Mouse (Mus musculus) intestine, postnatal 0 days (tissue): ENCODE measurements around the gene Tsga10. TPM values are rescaled to one million over a fixed set of nuclear protein-coding genes. Genes with fewer than 3 reads are reported as not detected.

Source experiments
- ATAC-seq: fragments of 200-750 bp; cut with Nextera tagmentation; 2 replicates; pipeline ENCODE4 v1.8.0; 2017; ENCODE audit warnings: mild to moderate bottlenecking, moderate TSS enrichment, moderate library complexity
- H3K27ac ChIP-seq: fragments of 300-500 bp; sonication (generic); 2 replicates; pipeline ENCODE4 v1.5.1; 2014; ENCODE audit warnings: mild to moderate bottlenecking, low read depth, low read length, moderate library complexity
- H3K27me3 ChIP-seq: fragments of 300-500 bp; sonication (generic); replicated peaks from 2 replicates; pipeline ENCODE4 v1.6.1; 2014; ENCODE audit warnings: low read length, mixed read lengths; ENCODE audit not compliant: control insufficient read depth, insufficient read depth
- H3K36me3 ChIP-seq: fragments of 300-500 bp; sonication (generic); 2 replicates; pipeline ENCODE4 v1.6.1; 2014; ENCODE audit warnings: mild to moderate bottlenecking, moderate library complexity; ENCODE audit not compliant: control insufficient read depth, insufficient read depth
- H3K4me1 ChIP-seq: fragments of 300-500 bp; sonication (generic); replicated peaks from 2 replicates; pipeline ENCODE4 v1.6.1; 2014; ENCODE audit warnings: antibody characterized with exemption, low read length, mixed read lengths; ENCODE audit not compliant: control insufficient read depth, insufficient read depth
- H3K4me2 ChIP-seq: fragments of 300-500 bp; sonication (generic); replicated peaks from 2 replicates; pipeline ENCODE4 v1.6.1; 2014; ENCODE audit warnings: low read depth, mild to moderate bottlenecking, moderate library complexity
- H3K4me3 ChIP-seq: fragments of 300-500 bp; sonication (generic); 2 replicates; pipeline ENCODE4 v1.5.1; 2014; ENCODE audit warnings: low read depth, low read length
- H3K9ac ChIP-seq: fragments of 300-500 bp; sonication (generic); 2 replicates; pipeline ENCODE4 v1.6.1; 2014; ENCODE audit warnings: mild to moderate bottlenecking, low read depth, low read length
- H3K9me3 ChIP-seq: fragments of 300-500 bp; sonication (generic); 2 replicates; pipeline ENCODE4 v1.6.1; 2016; ENCODE audit warnings: mixed run types; ENCODE audit not compliant: control insufficient read depth
- CTCF ChIP-seq: sonication (generic); IDR thresholded peaks from 2 replicates; pipeline ENCODE4 v1.5.1; 2016; ENCODE audit warnings: low read depth, mild to moderate bottlenecking, control low read depth, antibody characterized with exemption, moderate library complexity
- WGBS: fragments of 180-500 bp; shearing (Covaris S2); extraction: QIAGEN DNeasy Blood & Tissue Kit; methylation state at CpG from one replicate; pipeline ENCODE4 v1.1.7; 2014; 5-methylcytosine and 5-hydroxymethylcytosine counted together
- polyA plus RNA-seq: library from polyadenylated mRNA; unstranded; fragments of >200 nt; fragmentation: Nextera tagmentation; extraction: Ambion mirVana; gene quantifications from 2 replicates; pipeline ENCODE4 v1.2.1, GENCODE M21; 2015

Tsga10 gene
- polyA plus RNA-seq, 1 experiment from 2014 or later, result 2.0 TPM

GRCm38 (mm10) chr1:37872131-37873067 is 6.2 kb upstream of the Tsga10 start:
- Histone ChIP-seq H3K9me3 (no peaks in the 10 kb centered on the region), H3K36me3 (peaks cover 22% of the 10 kb centered on the region), H3K4me3 (peak overlapping the region; percentile 42), H3K9ac (peak overlapping the region; percentile 48), H3K27me3 (no peaks in the 10 kb centered on the region), H3K4me1 (no peaks in the 10 kb centered on the region), H3K27ac (peak overlapping the region; percentile 57), H3K4me2 (peak overlapping the region; percentile 79)
- TF ChIP-seq CTCF, result no peak
- WGBS, result 3% methylated on average over 33 of the region's 33 CpGs
- ATAC-seq, result peak; percentile 83

DNA sequence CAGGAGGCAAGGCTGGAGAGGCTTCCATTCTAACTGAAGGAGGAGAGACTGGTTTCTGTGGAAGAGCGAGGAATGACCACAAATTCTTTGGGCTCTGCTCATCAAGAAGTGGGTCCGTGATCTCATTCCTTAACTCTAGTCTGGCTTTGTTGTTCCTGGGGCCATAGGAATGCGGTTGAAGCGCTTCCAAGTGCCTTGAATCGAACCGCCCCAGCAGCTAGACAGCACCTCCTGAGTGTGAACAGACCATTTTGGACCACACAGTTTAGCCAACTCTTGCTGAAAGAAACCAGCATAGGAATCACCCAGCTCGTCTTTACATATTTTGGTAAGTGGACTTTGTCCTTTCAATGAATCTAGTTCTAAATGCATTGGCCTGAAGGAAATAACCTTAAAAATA is 5.5 kb upstream of the Tsga10 start, which contains the start of gene Lipt1:
Gene Lipt1, plus strand, starts transcription at position 35 of the 400 bp plus-strand sequence.
- Histone ChIP-seq H3K27ac (peak within 1 kb of the TSS; percentile 57), H3K4me1 (no peaks in the 10 kb centered on the region), H3K4me2 (peak within 1 kb of the TSS; percentile 79), H3K4me3 (peak within 1 kb of the TSS; percentile 42), H3K36me3 (peaks cover 17% of the 10 kb centered on the region), H3K9ac (peak within 1 kb of the TSS; percentile 48), H3K9me3 (no peaks in the 10 kb centered on the region), H3K27me3 (no peaks in the 10 kb centered on the region)
- ATAC-seq, result peak; percentile 58
- TF ChIP-seq CTCF, result no peak
- 11% methylated on average over 7 of the region's 7 CpGs for WGBS

GRCm38 (mm10) chr1:37869362-37869761 is 3.1 kb upstream of the Tsga10 start:
- H3K9ac ChIP-seq, result no peak overlapping the region
- WGBS, result 58% methylated on average over 2 of the region's 2 CpGs
- no peak for TF ChIP-seq CTCF
- no peak overlapping the region for H3K27ac ChIP-seq
- H3K4me1 ChIP-seq, result no peaks in the 10 kb centered on the region
- H3K27me3 ChIP-seq, result no peaks in the 10 kb centered on the region
- no peak for ATAC-seq
- H3K36me3 ChIP-seq, result no peaks in the 10 kb centered on the region
- H3K4me2 ChIP-seq, result no peak overlapping the region
- no peak overlapping the region for H3K4me3 ChIP-seq
- no peaks in the 10 kb centered on the region for H3K9me3 ChIP-seq

DNA sequence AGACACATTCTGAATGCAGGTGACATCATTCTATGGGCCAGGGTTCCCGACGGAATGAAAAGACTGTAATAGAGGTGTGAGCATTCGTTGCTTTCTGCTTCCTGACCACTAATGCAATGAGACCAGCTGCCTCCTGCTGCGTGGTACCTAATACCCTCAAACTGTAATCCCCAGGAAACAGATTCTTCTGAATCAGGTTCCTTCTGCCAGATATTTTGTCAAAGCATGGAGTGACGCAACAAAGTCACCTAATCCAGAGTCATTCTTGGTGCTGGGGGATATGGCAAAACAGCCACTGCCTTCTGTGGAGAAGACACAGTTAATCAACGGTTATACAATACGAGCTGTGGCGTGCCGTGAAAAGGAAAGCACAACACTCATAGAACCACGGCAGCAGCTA is 2.4 kb upstream of the Tsga10 start:
- WGBS, result 69% methylated on average over 10 of the region's 10 CpGs
- Histone ChIP-seq H3K36me3 (no peaks in the 10 kb centered on the region), H3K9ac (no peak overlapping the region), H3K27me3 (no peaks in the 10 kb centered on the region), H3K4me1 (no peaks in the 10 kb centered on the region), H3K9me3 (no peaks in the 10 kb centered on the region), H3K4me3 (no peak overlapping the region), H3K27ac (no peak overlapping the region), H3K4me2 (no peak overlapping the region)
- TF ChIP-seq CTCF, result no peak
- no peak for ATAC-seq

- no peak for ATAC-seq
- Histone ChIP-seq H3K9ac (no peak overlapping the region), H3K4me2 (no peak overlapping the region), H3K27me3 (no peaks in the 10 kb centered on the region), H3K27ac (no peak overlapping the region), H3K36me3 (no peaks in the 10 kb centered on the region), H3K4me1 (no peaks in the 10 kb centered on the region), H3K4me3 (no peak overlapping the region), H3K9me3 (no peaks in the 10 kb centered on the region)
- TF ChIP-seq CTCF, result no peak
- 68% methylated on average over 10 of the region's 10 CpGs for WGBS
Measured at GRCm38 (mm10) chr1:37867684-37868322, 1.6 kb upstream of the Tsga10 start.

DNA sequence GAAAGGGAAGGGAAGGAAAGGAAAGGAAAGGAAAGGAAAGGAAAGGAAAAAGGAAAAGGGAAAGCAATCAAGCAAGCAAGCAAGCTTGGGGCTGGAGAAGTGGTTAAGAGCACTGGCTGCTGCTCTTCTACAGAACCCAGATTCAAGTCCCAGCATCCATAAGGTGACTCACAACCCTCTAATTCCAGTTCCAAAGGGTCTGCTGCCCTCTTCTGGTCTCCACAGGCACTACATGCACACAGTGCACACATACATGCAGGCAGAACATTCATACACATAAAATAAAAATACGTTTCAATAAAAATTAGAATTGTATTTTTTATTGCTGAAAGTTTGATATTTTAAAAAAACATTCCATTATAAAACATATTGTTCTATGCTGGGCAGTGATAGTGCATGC is 827 bp upstream of the Tsga10 start:
- H3K4me3 ChIP-seq, result no peak overlapping the region
- H3K27ac ChIP-seq, result no peak overlapping the region
- ATAC-seq, result no peak
- no peaks in the 10 kb centered on the region for H3K27me3 ChIP-seq
- WGBS, result 90% methylated on average over 1 of the region's 1 CpGs
- no peaks in the 10 kb centered on the region for H3K4me1 ChIP-seq
- H3K36me3 ChIP-seq, result no peaks in the 10 kb centered on the region
- H3K4me2 ChIP-seq, result no peak overlapping the region
- H3K9ac ChIP-seq, result no peak overlapping the region
- H3K9me3 ChIP-seq, result no peaks in the 10 kb centered on the region
- TF ChIP-seq CTCF, result peak; percentile 82
